Mouse (Mus musculus) c-Kit-negative CD71-positive TER-119-positive erythroid progenitor cells, embryonic 14.5 days (primary cell): ENCODE data around the gene Gpr176.
"Not testable (repeated sequence)": the region's sequence is repeated elsewhere in the genome, so short reads cannot be mapped to it uniquely, and the experiment has no call there.

Source experiments
- DNase-seq: peaks from one replicate; pipeline ENCODE4 v3.0.0-alpha.2; 2013; ENCODE audit warnings: low read depth, low spot score

The Gpr176 gene

GRCm38 (mm10) chr2:118301656-118302055, 71.6 kb downstream of the Gpr176 start:
- no peak for DNase-seq

GRCm38 (mm10) chr2:118301041-118301545, 72.1 kb downstream of the Gpr176 start:
- no peak for DNase-seq

- no peak for DNase-seq
These were observed 73.2 kb downstream of the Gpr176 start for GRCm38 (mm10) chr2:118299981-118300380.

- DNase-seq, result no peak
These were observed 74.6 kb downstream of the Gpr176 start for GRCm38 (mm10) chr2:118298601-118299000.

GRCm38 (mm10) chr2:118297966-118298365, 75.3 kb downstream of the Gpr176 start:
- no peak for DNase-seq

- DNase-seq, result no peak
These were observed 77.7 kb downstream of the Gpr176 start for GRCm38 (mm10) chr2:118295505-118295904.

GRCm38 (mm10) chr2:118293583-118293982, 79.6 kb downstream of the Gpr176 start:
- no peak for DNase-seq

GRCm38 (mm10) chr2:118289066-118289460, 84.2 kb downstream of the Gpr176 start:
- not testable (repeated sequence) for DNase-seq

GRCm38 (mm10) chr2:118288326-118289065, 84.7 kb downstream of the Gpr176 start:
- DNase-seq, result no peak

GRCm38 (mm10) chr2:118287678-118288077, 85.5 kb downstream of the Gpr176 start:
- DNase-seq, result no peak

GRCm38 (mm10) chr2:118282467-118282866, 90.8 kb downstream of the Gpr176 start:
- DNase-seq, result no peak

- DNase-seq, result no peak
These were observed 95.0 kb downstream of the Gpr176 start for GRCm38 (mm10) chr2:118278249-118278648.

- no peak for DNase-seq
These were observed 101.6 kb downstream of the Gpr176 start for GRCm38 (mm10) chr2:118271606-118272005.

GRCm38 (mm10) chr2:118270213-118270612, 103.0 kb downstream of the Gpr176 start:
- DNase-seq, result no peak

- no peak for DNase-seq
These were observed 109.4 kb downstream of the Gpr176 start for GRCm38 (mm10) chr2:118263914-118264201.

GRCm38 (mm10) chr2:118263151-118263913, 109.9 kb downstream of the Gpr176 start:
- DNase-seq, result no peak

GRCm38 (mm10) chr2:118262673-118263072, 110.5 kb downstream of the Gpr176 start:
- no peak for DNase-seq

GRCm38 (mm10) chr2:118259746-118260145, 113.5 kb downstream of the Gpr176 start:
- DNase-seq, result no peak

GRCm38 (mm10) chr2:118257094-118257493, 116.1 kb downstream of the Gpr176 start:
- no peak for DNase-seq

- peak; percentile 22 for DNase-seq
These were observed 116.6 kb downstream of the Gpr176 start, which contains the start of gene Fsip1 for GRCm38 (mm10) chr2:118256621-118257053. Fsip1 (minus strand) TSS chr2:118256966.

- DNase-seq, result no peak
These were observed 118.7 kb downstream of the Gpr176 start for GRCm38 (mm10) chr2:118254516-118254915.

- no peak for DNase-seq
These were observed 124.3 kb downstream of the Gpr176 start for GRCm38 (mm10) chr2:118248966-118249365.

- DNase-seq, result no peak
These were observed 125.2 kb downstream of the Gpr176 start for GRCm38 (mm10) chr2:118248016-118248415.
